Mouse (Mus musculus) 3134 (cell line): ENCODE measurements around the gene Saa3.
"Not testable (repeated sequence)": the region's sequence is repeated elsewhere in the genome, so short reads cannot be mapped to it uniquely, and the experiment has no call there.

Source experiments
- DNase-seq: peaks from one replicate; pipeline ENCODE4 v3.0.0-alpha.2; 2011; ENCODE audit warnings: low spot score; ENCODE audit not compliant: insufficient read length; ENCODE audit errors: extremely low read depth

Gene Saa3

GRCm38 (mm10) chr7:46714518-46714917, 982 bp downstream of the Saa3 start:
- no peak for DNase-seq

GRCm38 (mm10) chr7:46712250-46712649, 3.2 kb downstream of the Saa3 start:
- DNase-seq = no peak

- peak; percentile 86 for DNase-seq
Observed at GRCm38 (mm10) chr7:46710390-46710844, 5.1 kb downstream of the Saa3 start, which contains the start of gene Saal1. TSS of gene Saal1 (minus strand) at chr7:46710680.

GRCm38 (mm10) chr7:46700521-46701025, 14.9 kb downstream of the Saa3 start:
- no peak for DNase-seq

GRCm38 (mm10) chr7:46696754-46697153, 18.7 kb downstream of the Saa3 start:
- no peak for DNase-seq

GRCm38 (mm10) chr7:46686827-46687226, 28.7 kb downstream of the Saa3 start:
- no peak for DNase-seq

- DNase-seq = no peak
Observed at GRCm38 (mm10) chr7:46680732-46681131, 34.8 kb downstream of the Saa3 start.

- not testable (repeated sequence) for DNase-seq
Observed at GRCm38 (mm10) chr7:46679044-46679443, 36.5 kb downstream of the Saa3 start.

GRCm38 (mm10) chr7:46678417-46678816, 37.1 kb downstream of the Saa3 start:
- no peak for DNase-seq

- no peak for DNase-seq
Observed at GRCm38 (mm10) chr7:46676808-46677360, 38.6 kb downstream of the Saa3 start.

- no peak for DNase-seq
Observed at GRCm38 (mm10) chr7:46675886-46676285, 39.6 kb downstream of the Saa3 start.

- no peak for DNase-seq
Observed at GRCm38 (mm10) chr7:46675061-46675460, 40.4 kb downstream of the Saa3 start.

- peak; percentile 32 for DNase-seq
Observed at GRCm38 (mm10) chr7:46672160-46672672, 43.3 kb downstream of the Saa3 start, which contains the start of gene Tph1. TSS of gene Tph1 (minus strand) at chr7:46672537.

- no peak for DNase-seq
Observed at GRCm38 (mm10) chr7:46667256-46667655, 48.2 kb downstream of the Saa3 start.

GRCm38 (mm10) chr7:46665236-46665635, 50.3 kb downstream of the Saa3 start:
- DNase-seq = peak; percentile 15
